Mouse (Mus musculus) cerebral cortex, adult 2 months (tissue): ENCODE data around the gene Gdf5.

Source experiments
- WGBS: fragments of 180-500 bp; shearing (Covaris S2); methylation state at CpG from one replicate; pipeline ENCODE4 v1.1.7; 2018; 5-methylcytosine and 5-hydroxymethylcytosine counted together

Gdf5 gene

GRCm38 (mm10) chr2:155940681-155941080 is 4.5 kb downstream of the Gdf5 start, which contains the start of gene Gm15557:
Gm15557 (plus strand) TSS chr2:155940728.
- WGBS = 92% methylated on average over 3 of the region's 3 CpGs

DNA sequence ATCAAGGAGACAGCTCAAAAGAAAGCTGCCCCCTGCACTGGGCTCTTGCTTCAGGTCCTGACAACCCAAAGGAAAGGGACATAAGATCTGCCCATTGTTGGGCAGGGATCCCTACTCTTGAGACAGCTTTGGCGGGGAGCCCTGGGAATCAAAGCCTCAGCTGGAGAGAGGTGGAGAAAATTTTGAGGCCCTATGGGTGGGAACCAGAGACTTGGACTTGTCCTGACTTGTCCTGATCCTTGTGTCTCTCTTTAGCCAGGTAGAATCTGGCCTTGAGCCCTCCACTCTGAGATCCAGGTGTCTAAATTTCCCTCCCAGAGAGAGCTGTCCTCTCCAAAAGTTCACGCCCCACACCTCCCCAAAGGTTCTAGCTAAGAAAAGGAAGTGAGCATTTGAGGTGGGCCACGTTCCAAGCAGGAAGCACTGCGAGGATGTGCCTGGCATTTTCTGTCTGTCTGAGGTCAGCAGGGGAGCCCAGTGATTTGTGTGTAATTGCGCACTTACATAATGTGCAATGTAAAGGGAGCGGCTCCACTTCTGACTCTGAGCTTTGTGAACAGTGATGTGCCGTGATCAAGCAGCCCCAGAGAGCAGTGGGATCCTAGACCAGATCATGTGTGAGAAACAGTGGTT is 5.2 kb downstream of the Gdf5 start:
- WGBS = 86% methylated on average over 7 of the region's 7 CpGs

- under 1% methylated on average over 38 of the region's 38 CpGs for WGBS
Measured at GRCm38 (mm10) chr2:155929531-155930442, 15.4 kb downstream of the Gdf5 start, which contains the start of gene Uqcc1. Uqcc1 (minus strand) TSS chr2:155930310.

DNA sequence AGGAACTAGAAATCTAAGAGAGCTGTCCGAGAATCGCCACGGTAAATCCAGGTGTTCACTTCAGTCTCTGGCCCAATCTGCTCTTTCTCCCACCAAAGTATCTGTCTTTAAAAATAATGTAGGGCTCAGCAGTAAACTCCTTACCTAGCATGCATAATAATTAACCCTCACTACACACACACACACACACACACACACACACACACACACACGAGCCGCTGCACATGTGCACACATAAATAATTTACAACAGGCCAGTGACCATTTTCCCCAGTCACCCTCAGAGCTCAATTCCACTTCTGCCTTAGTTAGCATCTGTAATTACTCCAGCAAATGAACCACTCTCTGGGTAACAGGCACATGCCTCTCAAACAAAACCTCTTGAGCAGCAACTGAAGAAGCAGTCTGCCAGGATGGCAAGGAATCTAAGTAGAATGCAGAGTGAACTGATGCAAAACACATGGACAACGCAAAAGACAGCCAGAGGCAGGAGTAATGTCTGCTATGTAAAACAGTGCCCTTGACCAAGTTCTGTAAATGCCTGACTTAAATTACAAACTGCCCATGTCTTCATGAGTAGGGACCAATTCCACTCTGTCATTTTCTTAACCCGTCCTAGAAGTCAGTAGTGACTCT is 16.3 kb downstream of the Gdf5 start:
- 70% methylated on average over 7 of the region's 7 CpGs for WGBS

DNA sequence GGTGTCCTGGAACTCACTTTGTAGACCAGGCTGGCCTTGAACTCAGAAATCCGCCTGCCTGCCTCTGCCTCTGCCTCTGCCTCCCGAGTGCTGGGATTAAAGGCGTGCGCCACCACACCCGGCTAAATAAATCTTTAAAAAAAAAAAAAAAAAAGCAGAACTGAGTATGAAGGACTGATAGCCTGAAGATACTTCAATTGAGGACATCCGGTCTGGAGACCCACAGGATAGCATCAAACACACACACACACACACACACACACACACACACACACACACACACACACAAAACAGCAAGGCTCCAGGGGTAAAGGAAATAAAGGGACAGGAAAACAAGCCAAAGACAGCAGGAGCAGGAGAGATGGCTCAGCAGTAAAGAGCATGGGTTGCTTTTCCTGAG is 20.0 kb downstream of the Gdf5 start:
- 91% methylated on average over 6 of the region's 6 CpGs for WGBS

- 93% methylated on average over 7 of the region's 7 CpGs for WGBS
Measured at GRCm38 (mm10) chr2:155923143-155923542, 22.0 kb downstream of the Gdf5 start.

DNA sequence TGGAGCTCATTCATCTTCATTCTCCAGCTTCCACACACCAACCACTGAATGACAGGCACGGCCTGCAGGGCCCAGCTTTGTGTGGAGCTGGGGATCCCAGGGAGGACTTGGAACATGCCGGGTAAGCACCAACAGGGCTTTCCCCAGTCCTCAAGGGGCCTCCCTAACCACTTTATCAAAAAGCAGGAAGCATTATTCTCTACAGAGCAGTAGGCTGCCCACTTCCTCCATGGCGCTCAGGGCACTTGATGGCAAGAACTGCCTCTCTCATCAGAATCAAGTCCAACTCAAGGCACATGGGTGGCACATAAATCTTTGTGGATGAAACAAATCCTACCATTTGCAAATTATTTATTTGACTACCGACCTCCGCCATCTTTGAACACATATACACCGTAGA is 30.5 kb downstream of the Gdf5 start:
- WGBS = 93% methylated on average over 6 of the region's 6 CpGs

DNA sequence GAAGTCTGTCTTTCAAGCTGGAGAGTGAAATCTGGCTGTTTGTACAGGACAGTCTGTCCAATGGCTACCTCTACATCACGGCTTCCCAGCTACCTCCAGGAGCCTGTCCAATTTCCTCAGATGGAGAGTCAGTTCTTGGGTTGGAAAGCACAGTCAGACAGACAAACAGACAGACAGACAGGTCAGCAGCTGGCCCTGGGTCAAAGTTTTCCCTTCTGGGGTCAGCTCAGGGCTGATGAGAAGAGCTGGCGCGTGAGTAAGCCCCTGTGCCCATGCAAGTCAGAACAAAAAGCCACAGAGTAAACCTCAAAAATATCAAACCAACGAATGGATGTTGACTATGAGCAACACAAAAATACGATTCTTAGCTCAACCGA is 41.5 kb downstream of the Gdf5 start:
- WGBS = 79% methylated on average over 6 of the region's 6 CpGs

DNA sequence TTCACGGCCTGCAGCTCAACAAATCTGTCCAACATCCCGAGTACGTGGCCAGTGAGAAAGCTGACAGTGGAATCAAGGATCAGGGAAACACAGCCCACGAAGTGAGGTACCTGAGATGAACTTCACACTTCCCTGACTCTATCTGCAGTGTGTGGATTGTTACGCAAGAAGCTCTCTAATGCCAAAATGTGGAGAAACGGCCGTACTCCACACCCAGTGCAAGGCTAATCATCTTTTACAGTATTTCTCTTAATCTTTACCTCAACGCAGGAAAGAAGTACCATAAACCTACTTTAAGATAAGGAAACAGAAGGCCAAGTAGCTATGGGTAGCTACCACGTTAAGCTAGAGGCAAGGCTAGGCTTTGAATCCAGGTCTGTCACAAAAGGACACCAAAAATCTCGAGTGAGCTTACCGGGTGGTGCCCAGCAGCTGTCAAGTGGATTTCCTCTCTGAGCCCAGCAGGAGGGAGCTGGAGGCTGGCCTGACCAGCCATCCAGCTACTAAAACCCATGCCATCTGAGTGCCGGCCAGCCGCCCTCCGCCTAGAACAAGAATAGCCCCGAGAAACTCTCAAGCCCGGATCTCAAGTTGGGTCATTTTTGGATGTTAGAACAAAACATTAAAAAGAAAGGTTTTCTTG is 42.1 kb downstream of the Gdf5 start:
- WGBS = 78% methylated on average over 16 of the region's 16 CpGs

- 88% methylated on average over 16 of the region's 16 CpGs for WGBS
Measured at GRCm38 (mm10) chr2:155895046-155895735, 50.0 kb downstream of the Gdf5 start.

DNA sequence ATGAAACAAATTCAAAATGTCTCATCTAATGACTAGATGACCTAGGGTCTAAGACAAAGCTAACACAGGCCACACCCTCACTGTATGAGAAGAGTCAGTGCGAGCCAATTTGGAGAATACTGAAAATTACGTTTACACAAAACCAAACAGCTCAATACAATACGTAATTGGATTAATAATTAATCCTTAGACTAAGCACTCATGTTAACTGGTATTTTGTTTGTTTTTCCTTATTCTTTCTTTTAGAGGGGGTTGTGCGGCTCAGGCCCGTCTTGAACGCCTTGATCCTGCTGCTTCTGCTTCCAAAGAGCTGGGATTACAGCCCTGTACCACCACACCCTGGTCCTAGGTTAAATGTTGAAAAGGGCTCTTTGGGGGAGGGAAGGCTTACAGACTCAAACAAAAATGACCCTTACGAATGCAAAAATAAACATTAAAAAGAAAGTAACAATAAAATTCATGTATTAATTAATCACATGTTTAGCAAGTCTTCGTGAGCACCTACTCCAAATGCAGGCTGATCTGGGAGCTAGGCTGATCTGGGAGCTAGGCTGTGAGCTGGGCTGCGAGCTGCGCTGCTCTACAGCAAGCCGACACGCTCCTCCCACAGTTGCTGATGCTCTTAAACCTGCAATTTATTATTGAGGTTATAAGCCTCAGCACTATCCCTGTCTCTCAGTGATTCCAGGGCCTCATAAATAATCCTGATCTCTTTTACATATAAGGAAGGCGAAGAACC is 50.7 kb downstream of the Gdf5 start:
- 94% methylated on average over 13 of the region's 13 CpGs for WGBS
